Mouse (Mus musculus): ENCODE results near the gene Acbd3. TPM values are rescaled to one million over a fixed set of nuclear protein-coding genes. Genes with fewer than 3 reads are reported as not detected.

Acbd3 gene
- polyA plus RNA-seq, 1 experiment from 2014 or later: 24.1 TPM

GRCm38 (mm10) chr1:180775849-180776493 is 50.1 kb downstream of the Acbd3 start:
- no peaks in the 10 kb centered on the region for H3K36me3 ChIP-seq
- H3K4me1 ChIP-seq: peaks cover 14% of the 10 kb centered on the region
- H3K27me3 ChIP-seq: no peaks in the 10 kb centered on the region; the same call in 1 of the 2 replicates
- no peak overlapping the region for H3K4me2 ChIP-seq
- H3K27ac ChIP-seq: peak overlapping the region; percentile 23
- H3K4me3 ChIP-seq: no peak overlapping the region
- ATAC-seq (ENCODE audit: insufficient number of reproducible peaks, insufficient read depth, low FRiP score, low TSS enrichment, low read depth): no peak
- no peak overlapping the region for H3K9ac ChIP-seq
- peaks cover 4% of the 10 kb centered on the region; the same call in 1 of the 2 replicates for H3K9me3 ChIP-seq
- WGBS: 60% methylated on average over 6 of the region's 6 CpGs

- Histone ChIP-seq H3K9me3 (peaks cover 4% of the 10 kb centered on the region; the same call in 1 of the 2 replicates), H3K4me1 (peaks cover 14% of the 10 kb centered on the region), H3K36me3 (no peaks in the 10 kb centered on the region), H3K9ac (no peak overlapping the region), H3K4me2 (no peak overlapping the region), H3K27ac (peak overlapping the region; percentile 23; the same call in 1 of the 2 replicates), H3K27me3 (no peaks in the 10 kb centered on the region; the same call in 1 of the 2 replicates), H3K4me3 (no peak overlapping the region)
- 78% methylated on average over 6 of the region's 6 CpGs for WGBS
- no peak for ATAC-seq (ENCODE audit: insufficient number of reproducible peaks, insufficient read depth, low FRiP score, low TSS enrichment, low read depth)
These were observed 50.7 kb downstream of the Acbd3 start for GRCm38 (mm10) chr1:180776494-180776893.

GRCm38 (mm10) chr1:180777289-180777659 is 51.4 kb downstream of the Acbd3 start:
- Histone ChIP-seq H3K36me3 (no peaks in the 10 kb centered on the region), H3K9ac (peak overlapping the region; percentile 89), H3K27ac (peak overlapping the region; percentile 96), H3K9me3 (peaks cover 4% of the 10 kb centered on the region; the same call in 1 of the 2 replicates), H3K4me2 (peak overlapping the region; percentile 93), H3K27me3 (no peaks in the 10 kb centered on the region; the same call in 1 of the 2 replicates), H3K4me1 (peaks cover 14% of the 10 kb centered on the region), H3K4me3 (peak overlapping the region; percentile 73)
- no peak for ATAC-seq (ENCODE audit: insufficient number of reproducible peaks, insufficient read depth, low FRiP score, low TSS enrichment, low read depth)
- 3% methylated on average over 10 of the region's 10 CpGs for WGBS

- H3K9ac ChIP-seq: peak overlapping the region; percentile 89
- peak; percentile 78 for ATAC-seq (ENCODE audit: insufficient number of reproducible peaks, insufficient read depth, low FRiP score, low TSS enrichment, low read depth)
- H3K9me3 ChIP-seq: peaks cover 4% of the 10 kb centered on the region; the same call in 1 of the 2 replicates
- H3K4me3 ChIP-seq: peak overlapping the region; percentile 73
- H3K36me3 ChIP-seq: no peaks in the 10 kb centered on the region
- H3K4me2 ChIP-seq: peak overlapping the region; percentile 93
- H3K4me1 ChIP-seq: peaks cover 14% of the 10 kb centered on the region
- 0% methylated on average over 56 of the region's 56 CpGs for WGBS
- H3K27me3 ChIP-seq: no peaks in the 10 kb centered on the region; the same call in 1 of the 2 replicates
- peak overlapping the region; percentile 96 for H3K27ac ChIP-seq
These were observed 52.0 kb downstream of the Acbd3 start for GRCm38 (mm10) chr1:180777660-180778402.

GRCm38 (mm10) chr1:180778403-180778754 is 52.5 kb downstream of the Acbd3 start:
- H3K4me3 ChIP-seq: peak overlapping the region; percentile 73
- peaks cover 4% of the 10 kb centered on the region; the same call in 1 of the 2 replicates for H3K9me3 ChIP-seq
- H3K4me2 ChIP-seq: peak overlapping the region; percentile 93
- H3K27ac ChIP-seq: peak overlapping the region; percentile 96
- peak; percentile 15; the same call in 1 of the 2 replicates for ATAC-seq (ENCODE audit: insufficient number of reproducible peaks, insufficient read depth, low FRiP score, low TSS enrichment, low read depth)
- H3K4me1 ChIP-seq: peaks cover 14% of the 10 kb centered on the region
- H3K36me3 ChIP-seq: no peaks in the 10 kb centered on the region
- H3K27me3 ChIP-seq: no peaks in the 10 kb centered on the region; the same call in 1 of the 2 replicates
- H3K9ac ChIP-seq: peak overlapping the region; percentile 89
- WGBS: under 1% methylated on average over 13 of the region's 13 CpGs

GRCm38 (mm10) chr1:180778941-180779340 is 53.1 kb downstream of the Acbd3 start:
- WGBS: 76% methylated on average over 10 of the region's 10 CpGs
- Histone ChIP-seq H3K9ac (no peak overlapping the region), H3K27me3 (no peaks in the 10 kb centered on the region; the same call in 1 of the 2 replicates), H3K27ac (no peak overlapping the region), H3K36me3 (no peaks in the 10 kb centered on the region), H3K4me3 (no peak overlapping the region), H3K4me1 (peaks cover 14% of the 10 kb centered on the region), H3K9me3 (peaks cover 4% of the 10 kb centered on the region; the same call in 1 of the 2 replicates), H3K4me2 (peak overlapping the region; percentile 93)
- ATAC-seq (ENCODE audit: insufficient number of reproducible peaks, insufficient read depth, low FRiP score, low TSS enrichment, low read depth): no peak

- no peak overlapping the region for H3K4me2 ChIP-seq
- H3K4me1 ChIP-seq: peaks cover 14% of the 10 kb centered on the region
- WGBS: 87% methylated on average over 8 of the region's 8 CpGs
- no peaks in the 10 kb centered on the region; the same call in 1 of the 2 replicates for H3K27me3 ChIP-seq
- no peak overlapping the region for H3K27ac ChIP-seq
- no peak for ATAC-seq (ENCODE audit: insufficient number of reproducible peaks, insufficient read depth, low FRiP score, low TSS enrichment, low read depth)
- H3K4me3 ChIP-seq: no peak overlapping the region
- H3K36me3 ChIP-seq: no peaks in the 10 kb centered on the region
- no peaks in the 10 kb centered on the region for H3K9me3 ChIP-seq
- no peak overlapping the region for H3K9ac ChIP-seq
These were observed 54.4 kb downstream of the Acbd3 start for GRCm38 (mm10) chr1:180780291-180780690.

- Histone ChIP-seq H3K27me3 (no peaks in the 10 kb centered on the region; the same call in 1 of the 2 replicates), H3K4me1 (peaks cover 7% of the 10 kb centered on the region), H3K9me3 (no peaks in the 10 kb centered on the region), H3K9ac (no peak overlapping the region), H3K4me2 (no peak overlapping the region), H3K27ac (no peak overlapping the region), H3K36me3 (no peaks in the 10 kb centered on the region), H3K4me3 (no peak overlapping the region)
- 73% methylated on average over 5 of the region's 5 CpGs for WGBS
- no peak for ATAC-seq (ENCODE audit: insufficient number of reproducible peaks, insufficient read depth, low FRiP score, low TSS enrichment, low read depth)
These were observed 55.4 kb downstream of the Acbd3 start for GRCm38 (mm10) chr1:180781250-180781649.

- H3K27ac ChIP-seq: no peak overlapping the region
- WGBS: 69% methylated on average over 9 of the region's 9 CpGs
- no peaks in the 10 kb centered on the region; the same call in 1 of the 2 replicates for H3K27me3 ChIP-seq
- H3K9me3 ChIP-seq: 0 out of 2 replicates have a peak, but pooled peaks cover under 1% of the 10 kb centered on the region
- no peak overlapping the region for H3K4me3 ChIP-seq
- H3K36me3 ChIP-seq: no peaks in the 10 kb centered on the region
- H3K4me1 ChIP-seq: no peaks in the 10 kb centered on the region
- H3K4me2 ChIP-seq: no peak overlapping the region
- H3K9ac ChIP-seq: no peak overlapping the region
- ATAC-seq (ENCODE audit: insufficient number of reproducible peaks, insufficient read depth, low FRiP score, low TSS enrichment, low read depth): no peak
These were observed 57.2 kb downstream of the Acbd3 start for GRCm38 (mm10) chr1:180782906-180783579.

GRCm38 (mm10) chr1:180783580-180783928 is 57.7 kb downstream of the Acbd3 start:
- Histone ChIP-seq H3K36me3 (no peaks in the 10 kb centered on the region), H3K4me1 (no peaks in the 10 kb centered on the region), H3K9ac (no peak overlapping the region), H3K27ac (no peak overlapping the region), H3K27me3 (no peaks in the 10 kb centered on the region; the same call in 1 of the 2 replicates), H3K4me2 (no peak overlapping the region), H3K9me3 (0 out of 2 replicates have a peak, but pooled peaks cover 3% of the 10 kb centered on the region), H3K4me3 (no peak overlapping the region)
- no peak for ATAC-seq (ENCODE audit: insufficient number of reproducible peaks, insufficient read depth, low FRiP score, low TSS enrichment, low read depth)
- WGBS: 23% methylated on average over 3 of the region's 3 CpGs

GRCm38 (mm10) chr1:180791821-180792480 is 66.1 kb downstream of the Acbd3 start:
- peaks cover 12% of the 10 kb centered on the region for H3K4me1 ChIP-seq
- no peak overlapping the region for H3K9ac ChIP-seq
- H3K4me3 ChIP-seq: no peak overlapping the region
- no peak overlapping the region for H3K4me2 ChIP-seq
- H3K27me3 ChIP-seq: no peaks in the 10 kb centered on the region
- H3K27ac ChIP-seq: no peak overlapping the region
- H3K9me3 ChIP-seq: 0 out of 2 replicates have a peak, but pooled peaks cover 3% of the 10 kb centered on the region
- ATAC-seq (ENCODE audit: insufficient number of reproducible peaks, insufficient read depth, low FRiP score, low TSS enrichment, low read depth): no peak
- WGBS: 82% methylated on average over 14 of the region's 14 CpGs
- H3K36me3 ChIP-seq: no peaks in the 10 kb centered on the region

Measured in embryonic facial prominence, embryonic 13.5 days (tissue).